Mouse (Mus musculus) olfactory bulb, adult 2 months (tissue): ENCODE data around the gene Fam45a.
"Not testable (repeated sequence)": the region's sequence is repeated elsewhere in the genome, so short reads cannot be mapped to it uniquely, and the experiment has no call there.

ENCODE experiments used
- CTCF ChIP-seq: fragments of 200-500 bp; IDR thresholded peaks from 2 replicates; pipeline ENCODE4 v1.5.1; 2012; ENCODE audit warnings: low read depth, mild to moderate bottlenecking, low read length, moderate library complexity; ENCODE audit not compliant: insufficient read depth
- POLR2A ChIP-seq: fragments of 200-500 bp; IDR thresholded peaks from 2 replicates; pipeline ENCODE4 v1.6.1; 2012; ENCODE audit warnings: mild to moderate bottlenecking, low read depth, low read length, moderate library complexity; ENCODE audit not compliant: insufficient read depth

DNA sequence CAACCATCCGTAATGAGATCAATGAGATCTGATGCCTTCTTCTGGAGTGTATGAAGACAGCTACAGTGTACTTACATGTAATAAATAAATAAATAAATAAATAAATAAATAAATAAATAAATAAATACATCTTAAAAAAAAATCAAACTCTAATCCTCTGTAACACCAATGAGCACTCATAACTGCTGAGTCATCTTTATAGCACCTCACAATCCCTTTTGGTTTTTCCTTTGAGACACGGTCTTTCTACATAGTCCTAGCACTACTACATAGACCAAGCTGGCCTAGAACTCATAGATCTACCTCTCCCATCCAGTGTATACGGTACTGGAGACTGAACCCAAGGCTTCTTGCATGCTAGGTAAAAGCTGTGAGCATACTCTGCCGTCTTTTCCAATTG lies 54.8 kb downstream of the Fam45a start:
- not testable (repeated sequence) for TF ChIP-seq CTCF, POLR2A
